Mouse (Mus musculus): ENCODE results near the gene Cyp2w1.

Gene Cyp2w1

DNA sequence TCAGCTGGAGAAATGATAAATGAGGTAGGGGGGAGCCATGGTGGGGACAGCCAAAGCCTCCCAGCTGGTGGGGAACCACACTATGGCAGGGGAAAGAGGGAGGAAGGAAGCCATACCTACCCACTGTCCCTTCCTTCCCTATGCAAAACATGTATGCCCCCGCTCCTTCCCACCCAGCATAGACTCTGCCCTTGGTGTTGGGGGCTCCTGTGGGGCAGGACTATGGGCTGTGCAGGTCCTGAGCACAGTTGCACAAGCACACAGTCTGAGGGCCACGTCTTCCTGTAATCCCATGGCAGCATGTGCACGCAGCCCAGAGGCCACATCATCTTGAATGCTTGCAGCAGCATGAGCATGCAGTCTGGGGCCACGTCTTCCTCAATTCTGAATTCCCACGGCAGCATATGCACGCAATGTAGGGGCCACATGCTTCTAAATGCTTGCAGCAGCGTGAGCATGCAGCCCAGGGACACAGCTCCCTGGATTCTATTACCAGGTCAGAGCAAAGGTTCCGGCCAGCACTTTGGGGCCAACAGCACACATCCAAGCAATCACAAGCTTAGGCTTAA lies 51.4 kb downstream of the Cyp2w1 start:
- no peak for DNase-seq (ENCODE audit: extremely low read depth, low read depth)

DNA sequence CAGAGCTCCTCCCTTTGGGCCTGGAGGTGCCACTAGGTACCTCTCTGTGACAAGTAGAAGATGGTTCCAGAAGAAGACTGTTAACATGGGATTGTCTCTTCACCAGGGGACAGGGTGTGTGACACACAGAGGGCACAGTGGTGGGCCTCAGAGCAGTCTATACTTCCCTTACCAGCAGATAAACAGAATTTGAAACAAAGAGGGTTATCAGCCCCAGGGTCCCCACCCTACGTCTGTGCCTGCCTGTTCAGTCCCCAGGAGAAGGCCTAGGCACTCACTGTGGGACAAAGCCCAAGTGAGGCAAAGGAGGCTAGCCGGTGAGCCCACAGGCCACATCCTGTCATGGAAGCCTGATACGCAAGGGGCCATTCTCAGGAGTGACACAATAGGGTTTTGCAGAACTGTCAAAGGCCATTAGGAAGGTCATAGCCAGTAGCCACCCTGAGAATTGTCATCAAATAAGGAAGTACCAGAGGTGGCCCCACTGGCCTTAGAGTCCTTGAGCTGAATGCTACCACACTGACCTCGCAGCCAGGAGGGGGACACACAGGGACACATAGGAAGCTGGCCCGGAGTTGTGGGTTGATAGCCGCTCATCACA lies 52.5 kb downstream of the Cyp2w1 start, which contains the start of gene C130050O18Rik:
Gene C130050O18Rik (plus strand): TSS at position 480 of the 601 bp plus-strand sequence.
- DNase-seq (ENCODE audit: extremely low read depth, low read depth): no peak

DNA sequence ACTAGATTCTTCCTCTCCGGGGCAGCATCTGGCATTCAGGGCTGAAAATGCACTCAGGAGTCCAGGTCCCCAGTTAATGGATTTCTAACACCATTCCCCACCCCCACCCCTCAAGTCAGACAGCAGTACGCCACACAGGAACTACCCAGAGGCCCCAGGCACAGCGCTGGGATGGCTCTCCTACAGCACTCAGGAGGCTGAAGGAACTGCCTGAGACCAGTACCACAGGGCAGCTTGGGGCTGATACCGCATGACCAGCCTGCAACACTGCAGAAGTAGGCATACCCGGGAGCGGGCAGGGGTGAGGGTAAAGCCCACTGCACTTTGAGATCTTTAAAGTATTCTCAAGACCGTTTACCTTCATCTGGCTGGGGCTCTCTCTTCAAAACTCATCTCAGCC lies 53.1 kb downstream of the Cyp2w1 start:
- no peak for DNase-seq (ENCODE audit: extremely low read depth, low read depth)

DNA sequence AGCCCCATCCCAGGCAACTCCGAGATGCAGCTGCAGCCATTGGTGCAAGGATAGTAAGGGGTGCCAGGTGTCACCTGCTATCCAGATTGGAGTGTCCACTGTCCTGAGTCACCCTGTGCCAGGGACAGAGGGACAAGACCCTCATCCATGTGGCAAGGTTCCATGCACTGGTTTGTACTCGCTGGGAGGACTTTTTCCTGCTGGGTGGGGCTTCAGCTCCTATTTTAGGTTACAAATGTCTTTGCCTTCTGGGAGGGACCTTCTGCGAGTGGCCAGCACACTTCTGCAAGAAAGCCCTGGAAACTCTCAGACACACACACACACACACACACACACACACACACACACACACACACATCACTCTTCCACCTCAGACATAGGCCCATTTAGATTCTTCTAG lies 53.5 kb downstream of the Cyp2w1 start:
- no peak for DNase-seq (ENCODE audit: extremely low read depth, low read depth)

Measured in MEL-GATA-1-ER (cell line).